Mouse (Mus musculus): ENCODE measurements around the gene Smarca2.

Gene Smarca2

DNA sequence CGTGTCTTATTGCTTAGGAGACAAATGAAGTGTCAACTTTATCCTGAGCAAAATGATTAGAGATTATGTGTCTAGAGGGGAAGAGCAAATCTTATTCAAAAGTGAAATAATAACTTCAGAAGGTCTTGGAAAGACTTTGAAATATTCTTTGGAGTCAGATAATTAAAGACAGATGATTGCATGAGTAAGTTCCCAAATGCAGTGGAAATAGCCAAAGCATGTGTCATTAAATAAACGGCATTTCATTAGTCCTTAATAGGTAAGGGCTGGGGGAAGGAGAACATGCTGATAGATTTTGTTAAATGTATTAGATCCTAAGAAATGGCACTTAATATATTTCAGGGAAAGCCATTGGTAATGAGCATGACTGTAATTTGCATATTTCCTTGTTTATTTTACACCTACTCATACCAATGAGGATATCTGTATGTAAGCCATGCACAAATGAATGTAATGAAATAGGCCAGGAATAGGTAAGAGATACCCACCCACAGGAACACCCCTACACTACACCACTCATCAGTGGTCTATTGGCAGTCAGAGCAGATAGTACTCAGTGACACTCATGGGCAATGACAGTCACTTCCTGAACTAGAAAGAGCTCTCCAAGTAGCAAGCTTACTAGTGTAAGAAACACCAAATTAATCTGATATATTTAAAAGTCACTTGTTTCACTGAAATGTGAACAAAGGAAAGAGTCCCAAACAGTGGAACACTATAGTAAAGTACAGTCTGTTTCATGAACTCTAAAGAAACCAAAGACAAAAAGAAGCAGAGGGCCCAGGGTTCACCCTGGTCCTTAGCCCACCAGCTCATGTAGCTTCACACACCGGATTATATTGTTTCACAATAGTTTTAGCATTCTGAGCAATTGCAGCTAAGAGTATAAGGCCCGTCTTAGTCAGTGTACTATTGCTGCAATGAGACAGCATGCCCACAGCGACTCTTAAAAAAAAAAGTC, 185.8 kb downstream of the Smarca2 start:
- no peak for DNase-seq

GRCm38 (mm10) chr19:26794315-26794714, 189.5 kb downstream of the Smarca2 start:
- DNase-seq = no peak

DNA sequence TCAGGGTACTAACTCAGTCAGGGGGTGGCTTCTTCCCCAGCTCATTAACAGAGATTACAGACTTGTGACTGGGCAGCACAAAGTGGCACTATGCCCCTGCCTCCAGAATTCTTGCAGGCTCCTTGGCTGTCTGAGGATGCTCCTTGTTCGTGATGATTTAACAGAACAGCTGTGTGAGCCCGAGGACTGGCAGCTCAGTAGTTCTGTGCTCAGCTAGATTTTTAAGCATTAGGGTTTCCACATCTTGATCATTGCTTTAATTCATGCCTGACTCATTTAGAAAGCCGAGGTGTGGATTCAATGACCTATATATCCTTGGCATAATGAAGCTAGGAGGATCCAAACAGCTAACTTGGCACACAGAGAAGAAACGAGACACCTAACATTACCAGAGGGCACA, 191.2 kb downstream of the Smarca2 start:
- DNase-seq = no peak

DNA sequence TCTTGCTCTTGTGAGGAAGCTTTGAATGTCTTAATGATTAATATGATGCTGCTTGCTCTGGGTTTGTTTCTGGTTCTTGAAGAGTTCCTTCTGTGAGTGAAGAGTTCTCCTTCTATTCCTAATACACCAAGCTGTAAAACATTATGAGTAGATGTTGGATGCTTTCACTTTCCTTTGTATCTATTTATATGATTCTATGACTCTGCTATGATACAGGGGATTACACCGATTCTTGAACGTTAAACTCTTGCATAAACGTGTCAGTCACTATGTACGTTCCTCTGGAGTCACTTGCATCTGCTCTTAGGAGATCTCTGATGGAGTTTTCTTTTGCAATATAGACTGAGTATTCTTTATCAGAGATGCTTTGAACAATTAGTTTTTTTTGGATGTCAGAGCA, 199.6 kb downstream of the Smarca2 start:
- DNase-seq = no peak

- DNase-seq = no peak
Measured at GRCm38 (mm10) chr19:26814629-26815028, 209.8 kb downstream of the Smarca2 start.

DNA sequence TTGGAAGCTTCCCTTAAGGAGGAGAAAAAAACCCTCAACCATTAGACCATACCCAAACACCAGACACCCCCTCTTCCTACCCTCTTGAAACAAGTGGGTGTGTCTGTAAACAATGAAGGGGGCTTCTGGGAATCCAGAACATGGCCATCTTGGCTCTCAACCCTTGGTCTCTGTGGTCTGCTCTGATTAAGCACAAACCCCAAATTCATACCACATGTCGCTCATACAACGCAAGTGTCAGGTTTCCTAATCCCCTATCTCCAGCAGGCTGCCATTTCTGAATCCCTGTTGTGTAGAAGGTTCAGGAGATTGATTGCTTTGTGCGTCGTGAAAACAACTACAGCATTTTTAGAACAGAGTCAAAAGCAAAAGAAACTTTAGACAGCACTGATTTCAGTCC, 213.1 kb downstream of the Smarca2 start:
- DNase-seq = no peak

All from layer of hippocampus, adult 9-11 months (tissue).